Mouse (Mus musculus): ENCODE measurements around the gene Utp14b. TPM values are rescaled to one million over a fixed set of nuclear protein-coding genes. Genes with fewer than 3 reads are reported as not detected.
A peak's percentile ranks its signal among the peaks of the same experiment; 100 is the strongest.

Utp14b gene
- polyA plus RNA-seq, 1 experiment from 2014 or later: 1.8 TPM

- no peak overlapping the region for H3K4me2 ChIP-seq (ENCODE audit: low read depth, low read length)
- 87% methylated on average over 1 of the region's 1 CpGs for WGBS
- H3K27ac ChIP-seq (ENCODE audit: low read length): no peak overlapping the region
- no peak overlapping the region for H3K4me3 ChIP-seq (ENCODE audit: low read length)
- no peak for ATAC-seq (replicated peaks; ENCODE audit: extremely low read depth, insufficient read depth, low FRiP score)
- H3K9me3 ChIP-seq (replicated peaks; ENCODE audit: control insufficient read depth, low read length): no peaks in the 10 kb centered on the region
- no peak overlapping the region for H3K9ac ChIP-seq (ENCODE audit: low read length)
- H3K4me1 ChIP-seq (ENCODE audit: control insufficient read depth, insufficient read depth, low read length): peaks cover 7% of the 10 kb centered on the region
- H3K27me3 ChIP-seq (ENCODE audit: control insufficient read depth, insufficient read depth, low read length): no peaks in the 10 kb centered on the region
- peaks cover 21% of the 10 kb centered on the region for H3K36me3 ChIP-seq (ENCODE audit: control insufficient read depth, insufficient read depth)
Observed at GRCm38 (mm10) chr1:78666585-78666984, 8.7 kb downstream of the Utp14b start.

GRCm38 (mm10) chr1:78682291-78682690 is 24.5 kb downstream of the Utp14b start:
- H3K4me2 ChIP-seq (ENCODE audit: low read depth, low read length): no peak overlapping the region
- H3K9ac ChIP-seq (ENCODE audit: low read length): no peak overlapping the region
- WGBS: 70% methylated on average over 3 of the region's 3 CpGs
- no peak overlapping the region for H3K4me3 ChIP-seq (ENCODE audit: low read length)
- H3K27me3 ChIP-seq (ENCODE audit: control insufficient read depth, insufficient read depth, low read length): no peaks in the 10 kb centered on the region
- no peaks in the 10 kb centered on the region for H3K9me3 ChIP-seq (replicated peaks; ENCODE audit: control insufficient read depth, low read length)
- no peak overlapping the region for H3K27ac ChIP-seq (ENCODE audit: low read length)
- H3K4me1 ChIP-seq (ENCODE audit: control insufficient read depth, insufficient read depth, low read length): no peaks in the 10 kb centered on the region
- peaks cover 8% of the 10 kb centered on the region; the same call in 1 of the 2 replicates for H3K36me3 ChIP-seq (ENCODE audit: control insufficient read depth, insufficient read depth)
- ATAC-seq (replicated peaks; ENCODE audit: extremely low read depth, insufficient read depth, low FRiP score): no peak

DNA sequence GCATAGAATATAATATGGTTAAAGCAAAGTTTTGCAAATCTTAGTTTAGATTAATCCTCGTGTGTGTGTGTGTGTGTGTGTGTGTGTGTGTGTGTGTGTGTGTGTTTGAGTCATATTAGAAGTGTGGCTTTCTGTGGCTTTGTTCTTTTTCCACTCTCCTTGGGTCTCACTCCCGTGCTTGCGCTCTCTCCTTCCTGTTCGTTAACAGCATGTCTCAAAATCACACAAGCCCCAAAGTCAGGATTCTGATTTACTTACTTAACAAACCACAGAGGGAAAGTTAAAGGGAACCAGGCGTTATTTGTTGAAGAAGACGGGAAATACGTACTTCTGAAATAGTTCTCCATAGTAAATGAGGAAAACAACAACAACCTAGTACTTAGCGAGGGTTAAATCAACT is 26.3 kb downstream of the Utp14b start:
- no peaks in the 10 kb centered on the region for H3K9me3 ChIP-seq (replicated peaks; ENCODE audit: control insufficient read depth, low read length)
- H3K36me3 ChIP-seq (ENCODE audit: control insufficient read depth, insufficient read depth): peaks cover 15% of the 10 kb centered on the region; the same call in 1 of the 2 replicates
- no peaks in the 10 kb centered on the region for H3K27me3 ChIP-seq (ENCODE audit: control insufficient read depth, insufficient read depth, low read length)
- no peaks in the 10 kb centered on the region for H3K4me1 ChIP-seq (ENCODE audit: control insufficient read depth, insufficient read depth, low read length)
- WGBS: 85% methylated on average over 8 of the region's 8 CpGs
- no peak for ATAC-seq (replicated peaks; ENCODE audit: extremely low read depth, insufficient read depth, low FRiP score)
- H3K4me2 ChIP-seq (ENCODE audit: low read depth, low read length): no peak overlapping the region
- no peak overlapping the region for H3K9ac ChIP-seq (ENCODE audit: low read length)
- H3K27ac ChIP-seq (ENCODE audit: low read length): no peak overlapping the region
- H3K4me3 ChIP-seq (ENCODE audit: low read length): no peak overlapping the region

GRCm38 (mm10) chr1:78686872-78687271 is 29.0 kb downstream of the Utp14b start:
- Histone ChIP-seq H3K9me3 (replicated peaks; ENCODE audit: control insufficient read depth, low read length) (no peaks in the 10 kb centered on the region), H3K9ac (ENCODE audit: low read length) (no peak overlapping the region), H3K36me3 (ENCODE audit: control insufficient read depth, insufficient read depth) (peaks cover 26% of the 10 kb centered on the region; the same call in 1 of the 2 replicates), H3K4me2 (ENCODE audit: low read depth, low read length) (no peak overlapping the region), H3K4me3 (ENCODE audit: low read length) (no peak overlapping the region), H3K27ac (ENCODE audit: low read length) (no peak overlapping the region), H3K4me1 (ENCODE audit: control insufficient read depth, insufficient read depth, low read length) (no peaks in the 10 kb centered on the region), H3K27me3 (ENCODE audit: control insufficient read depth, insufficient read depth, low read length) (no peaks in the 10 kb centered on the region)
- ATAC-seq (replicated peaks; ENCODE audit: extremely low read depth, insufficient read depth, low FRiP score): 0 out of 2 replicates have a peak, but pooled peaks have one; percentile 49

GRCm38 (mm10) chr1:78688149-78688548 is 30.3 kb downstream of the Utp14b start:
- no peak for ATAC-seq (replicated peaks; ENCODE audit: extremely low read depth, insufficient read depth, low FRiP score)
- no peaks in the 10 kb centered on the region for H3K27me3 ChIP-seq (ENCODE audit: control insufficient read depth, insufficient read depth, low read length)
- H3K9ac ChIP-seq (ENCODE audit: low read length): no peak overlapping the region
- 84% methylated on average over 7 of the region's 7 CpGs for WGBS
- H3K9me3 ChIP-seq (replicated peaks; ENCODE audit: control insufficient read depth, low read length): no peaks in the 10 kb centered on the region
- no peak overlapping the region for H3K27ac ChIP-seq (ENCODE audit: low read length)
- peaks cover 27% of the 10 kb centered on the region for H3K36me3 ChIP-seq (ENCODE audit: control insufficient read depth, insufficient read depth)
- H3K4me2 ChIP-seq (ENCODE audit: low read depth, low read length): no peak overlapping the region
- no peaks in the 10 kb centered on the region for H3K4me1 ChIP-seq (ENCODE audit: control insufficient read depth, insufficient read depth, low read length)
- H3K4me3 ChIP-seq (ENCODE audit: low read length): no peak overlapping the region

- WGBS: 70% methylated on average over 9 of the region's 9 CpGs
- Histone ChIP-seq H3K27ac (ENCODE audit: low read length) (no peak overlapping the region), H3K4me3 (ENCODE audit: low read length) (no peak overlapping the region), H3K4me2 (ENCODE audit: low read depth, low read length) (no peak overlapping the region), H3K4me1 (ENCODE audit: control insufficient read depth, insufficient read depth, low read length) (peaks cover 9% of the 10 kb centered on the region), H3K9ac (ENCODE audit: low read length) (no peak overlapping the region), H3K27me3 (ENCODE audit: control insufficient read depth, insufficient read depth, low read length) (no peaks in the 10 kb centered on the region), H3K9me3 (replicated peaks; ENCODE audit: control insufficient read depth, low read length) (no peaks in the 10 kb centered on the region), H3K36me3 (ENCODE audit: control insufficient read depth, insufficient read depth) (peaks cover 52% of the 10 kb centered on the region)
- ATAC-seq (replicated peaks; ENCODE audit: extremely low read depth, insufficient read depth, low FRiP score): no peak
Observed at GRCm38 (mm10) chr1:78694503-78695258, 36.8 kb downstream of the Utp14b start.

DNA sequence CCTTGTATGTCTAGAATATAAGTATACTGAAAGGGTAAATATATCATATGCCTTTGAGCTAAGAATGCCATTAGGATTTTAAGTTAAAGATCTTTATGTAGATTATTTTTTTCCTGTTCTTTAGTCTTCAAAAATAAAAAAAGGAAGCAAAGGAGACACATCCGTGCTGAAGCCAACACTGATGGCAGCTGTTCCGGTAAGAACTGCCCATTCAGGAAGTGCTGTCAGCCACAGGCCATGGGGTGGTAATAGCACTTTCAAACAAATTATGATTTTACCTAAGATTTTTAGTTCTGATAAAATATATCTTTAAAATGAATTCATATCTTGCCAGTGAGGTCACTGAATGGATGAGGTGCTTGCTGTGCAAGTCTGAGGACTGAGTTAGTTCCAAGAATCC is 38.5 kb downstream of the Utp14b start:
- Histone ChIP-seq H3K36me3 (ENCODE audit: control insufficient read depth, insufficient read depth) (peaks cover 49% of the 10 kb centered on the region), H3K9me3 (replicated peaks; ENCODE audit: control insufficient read depth, low read length) (no peaks in the 10 kb centered on the region), H3K27ac (ENCODE audit: low read length) (no peak overlapping the region), H3K4me2 (ENCODE audit: low read depth, low read length) (no peak overlapping the region), H3K27me3 (ENCODE audit: control insufficient read depth, insufficient read depth, low read length) (no peaks in the 10 kb centered on the region), H3K9ac (ENCODE audit: low read length) (no peak overlapping the region), H3K4me1 (ENCODE audit: control insufficient read depth, insufficient read depth, low read length) (peaks cover 9% of the 10 kb centered on the region), H3K4me3 (ENCODE audit: low read length) (no peak overlapping the region)
- no peak for ATAC-seq (replicated peaks; ENCODE audit: extremely low read depth, insufficient read depth, low FRiP score)
- 81% methylated on average over 2 of the region's 2 CpGs for WGBS

- H3K9me3 ChIP-seq (replicated peaks; ENCODE audit: control insufficient read depth, low read length): no peaks in the 10 kb centered on the region
- H3K4me1 ChIP-seq (ENCODE audit: control insufficient read depth, insufficient read depth, low read length): peaks cover 9% of the 10 kb centered on the region
- peaks cover 51% of the 10 kb centered on the region for H3K36me3 ChIP-seq (ENCODE audit: control insufficient read depth, insufficient read depth)
- WGBS: 80% methylated on average over 5 of the region's 5 CpGs
- ATAC-seq (replicated peaks; ENCODE audit: extremely low read depth, insufficient read depth, low FRiP score): no peak
- no peak overlapping the region for H3K4me2 ChIP-seq (ENCODE audit: low read depth, low read length)
- no peak overlapping the region for H3K4me3 ChIP-seq (ENCODE audit: low read length)
- no peak overlapping the region for H3K27ac ChIP-seq (ENCODE audit: low read length)
- H3K27me3 ChIP-seq (ENCODE audit: control insufficient read depth, insufficient read depth, low read length): no peaks in the 10 kb centered on the region
- no peak overlapping the region for H3K9ac ChIP-seq (ENCODE audit: low read length)
Observed at GRCm38 (mm10) chr1:78696903-78697302, 39.1 kb downstream of the Utp14b start.

DNA sequence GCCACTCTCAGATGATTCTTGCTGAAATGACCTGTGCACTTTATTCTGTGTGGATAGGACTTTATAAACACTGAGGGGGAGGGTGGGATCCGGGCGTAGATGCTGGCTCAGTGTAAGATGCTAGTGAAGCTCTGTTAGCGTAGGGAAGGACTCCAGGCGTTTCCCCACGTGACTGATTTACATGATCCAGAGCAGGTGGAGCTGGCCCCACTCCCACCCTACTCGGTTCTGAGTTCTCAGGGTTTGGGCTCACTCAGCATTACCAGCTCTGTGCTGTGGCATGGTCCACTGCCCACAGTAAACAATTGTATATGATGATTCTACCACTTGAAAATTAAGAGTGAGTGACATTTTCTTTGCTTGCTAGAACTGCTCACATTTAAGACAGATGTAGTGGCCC is 40.3 kb downstream of the Utp14b start:
- Histone ChIP-seq H3K9me3 (replicated peaks; ENCODE audit: control insufficient read depth, low read length) (no peaks in the 10 kb centered on the region), H3K4me1 (ENCODE audit: control insufficient read depth, insufficient read depth, low read length) (peaks cover 9% of the 10 kb centered on the region), H3K27me3 (ENCODE audit: control insufficient read depth, insufficient read depth, low read length) (no peaks in the 10 kb centered on the region), H3K27ac (ENCODE audit: low read length) (no peak overlapping the region), H3K9ac (ENCODE audit: low read length) (no peak overlapping the region), H3K36me3 (ENCODE audit: control insufficient read depth, insufficient read depth) (peaks cover 50% of the 10 kb centered on the region), H3K4me3 (ENCODE audit: low read length) (no peak overlapping the region), H3K4me2 (ENCODE audit: low read depth, low read length) (no peak overlapping the region)
- WGBS: 81% methylated on average over 6 of the region's 6 CpGs
- ATAC-seq (replicated peaks; ENCODE audit: extremely low read depth, insufficient read depth, low FRiP score): no peak
